Mouse (Mus musculus) effector memory CD4-positive, alpha-beta T cell, adult 7 months (primary cell): ENCODE measurements around the gene Bcl6b. TPM values are rescaled to one million over a fixed set of nuclear protein-coding genes. Genes with fewer than 3 reads are reported as not detected.

Experiments used
- polyA plus RNA-seq: library from polyadenylated mRNA; unstranded; fragments of 100-300 nt; shearing (Covaris generic); gene quantifications from one replicate; pipeline ENCODE4 v1.2.1, GENCODE M21; 2017

Bcl6b gene
- 0.11 TPM for polyA plus RNA-seq

GRCm38 (mm10) chr11:70229260-70230010 lies at the start of gene Bcl6b:
Bcl6b (minus strand) TSS chr11:70229798.

GRCm38 (mm10) chr11:70254931-70255531 lies 25.4 kb upstream of the Bcl6b start, which contains the start of gene Alox12:
Alox12 (minus strand) TSS chr11:70255353.

GRCm38 (mm10) chr11:70239541-70240279 lies 10.1 kb upstream of the Bcl6b start, which contains the start of the genes Gm21988 and Rnasek:
Gm21988 (minus strand) TSS chr11:70239830.
Rnasek (minus strand) TSS chr11:70239842.

GRCm38 (mm10) chr11:70237457-70238167 lies 8.0 kb upstream of the Bcl6b start, which contains the start of gene 0610010K14Rik:
0610010K14Rik (minus strand) TSS chr11:70237914.

DNA sequence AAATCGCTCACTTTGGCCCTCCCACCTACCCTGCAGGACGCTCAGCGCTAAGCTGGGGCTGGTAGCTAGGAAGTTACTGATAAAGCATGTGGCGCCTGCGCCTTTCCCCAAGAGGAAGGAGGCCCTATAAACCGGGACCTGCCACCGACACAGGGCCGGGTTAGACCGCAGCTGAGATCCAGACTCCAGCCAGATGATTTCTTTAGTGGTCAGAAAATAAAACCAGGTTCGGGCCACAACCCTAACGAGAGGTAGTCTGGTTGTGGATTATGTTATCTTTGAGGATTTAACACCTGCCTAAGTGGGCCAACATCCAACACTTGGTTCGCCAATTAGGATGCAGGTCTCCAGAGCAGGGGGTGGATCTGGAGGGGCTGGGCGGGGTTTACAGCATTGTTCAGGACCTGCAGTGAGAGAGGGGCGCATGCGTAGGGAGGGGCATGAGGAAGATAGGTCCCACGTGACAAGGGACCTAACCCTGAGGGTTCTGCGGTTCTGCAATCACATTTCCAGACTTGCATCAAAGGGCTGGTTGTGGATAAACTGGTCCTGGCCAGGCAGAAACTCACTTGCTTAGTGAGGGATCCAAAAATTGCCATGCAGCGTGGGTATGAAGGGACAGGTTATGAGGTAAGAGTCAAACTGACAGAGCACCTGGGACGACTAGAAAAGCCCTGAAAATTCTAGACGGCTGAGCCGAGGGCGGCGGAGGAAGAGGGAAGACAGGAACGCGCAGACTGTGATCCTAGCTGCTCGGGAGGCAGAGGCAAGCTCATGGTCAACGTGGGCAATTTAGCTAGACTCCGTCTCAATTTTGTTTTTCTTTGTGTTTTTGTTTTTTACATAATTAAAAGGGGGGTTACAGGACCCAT lies 8.6 kb downstream of the Bcl6b start, which contains the start of gene Slc16a13:
Gene Slc16a13 (minus strand): TSS at position 334 of the 872 bp plus-strand sequence.

DNA sequence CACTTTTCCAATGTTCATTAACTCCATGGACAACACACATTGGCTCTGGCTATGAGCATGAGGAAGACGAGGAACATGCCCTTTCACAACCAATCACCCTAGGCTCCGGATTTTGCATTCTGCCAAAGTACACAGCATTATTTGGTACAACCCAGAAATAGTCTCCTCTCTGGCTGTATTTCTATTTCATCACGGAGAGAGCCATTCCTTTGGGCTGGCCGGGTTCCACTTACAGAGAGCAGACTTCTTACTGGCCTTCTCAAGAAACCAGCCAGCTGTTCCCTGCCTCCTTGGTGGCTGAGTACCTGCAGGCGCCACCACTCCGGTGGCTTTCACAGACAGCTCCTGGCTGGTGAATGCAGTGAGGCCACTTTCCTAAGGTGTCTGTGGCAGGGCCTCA lies 17.2 kb downstream of the Bcl6b start, which contains the start of gene Slc16a11:
Gene Slc16a11 (plus strand): TSS at position 330 of the 400 bp plus-strand sequence.

Other genes with a start within 250 kb of the Bcl6b start
- gene Ctdnep1, start 248.6 kb downstream of the Bcl6b start, polyA plus RNA-seq = 34.3 TPM
- gene Elp5, start 247.3 kb downstream of the Bcl6b start, polyA plus RNA-seq = 57.5 TPM
- gene Gabarap, start 238.7 kb downstream of the Bcl6b start, polyA plus RNA-seq = 358 TPM
- 52.1 TPM for gene Phf23, start 234.0 kb downstream of the Bcl6b start, polyA plus RNA-seq
- gene Dvl2, start 229.2 kb downstream of the Bcl6b start, polyA plus RNA-seq = 15.5 TPM
- gene Acadvl, start 214.4 kb downstream of the Bcl6b start, polyA plus RNA-seq = 101 TPM
- gene Dlg4, start 212.9 kb downstream of the Bcl6b start, polyA plus RNA-seq = 6.9 TPM
- not detected for gene Asgr1, start 175.7 kb downstream of the Bcl6b start, polyA plus RNA-seq
- gene Asgr2, start 137.2 kb downstream of the Bcl6b start, polyA plus RNA-seq = not detected
- gene Mgl2, start 99.5 kb downstream of the Bcl6b start, polyA plus RNA-seq = not detected
- not detected for gene Clec10a, start 73.6 kb downstream of the Bcl6b start, polyA plus RNA-seq
- gene Slc16a11, start 17.0 kb downstream of the Bcl6b start, polyA plus RNA-seq = not detected
- 0.65 TPM for gene Slc16a13, start 8.7 kb downstream of the Bcl6b start, polyA plus RNA-seq
- 86.1 TPM for gene 0610010K14Rik, start 8.1 kb upstream of the Bcl6b start, polyA plus RNA-seq
- 4.5 TPM for gene Gm21988, start 10.0 kb upstream of the Bcl6b start, polyA plus RNA-seq
- gene Rnasek, start 10.0 kb upstream of the Bcl6b start, polyA plus RNA-seq = 200 TPM
- not detected for gene Alox12, start 25.6 kb upstream of the Bcl6b start, polyA plus RNA-seq
- not detected for gene Alox12e, start 92.8 kb upstream of the Bcl6b start, polyA plus RNA-seq
- gene Alox15, start 122.2 kb upstream of the Bcl6b start, polyA plus RNA-seq = 0.26 TPM
- gene Pelp1, start 180.2 kb upstream of the Bcl6b start, polyA plus RNA-seq = 9.9 TPM
- gene Arrb2, start 202.8 kb upstream of the Bcl6b start, polyA plus RNA-seq = 172 TPM
- 192 TPM for gene Med11, start 222.1 kb upstream of the Bcl6b start, polyA plus RNA-seq
- 0.43 TPM for gene Zmynd15, start 229.6 kb upstream of the Bcl6b start, polyA plus RNA-seq
- 3.0 TPM for gene Cxcl16, start 230.2 kb upstream of the Bcl6b start, polyA plus RNA-seq